In genomic region chr12:72854377-72855032, GRCm38 (mm10) we compare ENCODE assay signal across 8 mouse cellular contexts.
DNase-seq lines count a peak whose midpoint lies in the region; ATAC-seq lines count a peak whose summit lies in the region.

No protein-coding gene starts in this region.

- no peak overlapping the region for H3K27ac ChIP-seq in kidney, embryonic 14.5 days (ENCODE audit: low read depth, low read length)
- H3K27ac ChIP-seq in intestine, embryonic 16.5 days (ENCODE audit: low read length), result no peak overlapping the region
- no peak overlapping the region for H3K27ac ChIP-seq in neural tube, embryonic 11.5 days (ENCODE audit: low read depth, low read length)

- H3K9me3 ChIP-seq in kidney, embryonic 14.5 days (ENCODE audit: control insufficient read depth, low read length), result no peaks in the 10 kb centered on the region
- H3K9me3 ChIP-seq in intestine, embryonic 16.5 days (ENCODE audit: control insufficient read depth, low read length), result no peaks in the 10 kb centered on the region
- H3K9me3 ChIP-seq in neural tube, embryonic 11.5 days (ENCODE audit: control insufficient read depth, low read length), result no peaks in the 10 kb centered on the region

- peaks cover 38% of the 10 kb centered on the region for H3K27me3 ChIP-seq in kidney, embryonic 14.5 days (ENCODE audit: control insufficient read depth, insufficient read depth, low read length)
- peaks cover 18% of the 10 kb centered on the region for H3K27me3 ChIP-seq in intestine, embryonic 16.5 days (replicated peaks; ENCODE audit: control insufficient read depth, insufficient read depth, low read length)
- peaks cover 66% of the 10 kb centered on the region for H3K27me3 ChIP-seq in neural tube, embryonic 11.5 days (ENCODE audit: control insufficient read depth, insufficient read depth, low read length)

- H3K4me3 ChIP-seq in kidney, embryonic 14.5 days (ENCODE audit: low read length), result peak overlapping the region; percentile 14; the same call in 1 of the 2 replicates
- H3K4me3 ChIP-seq in intestine, embryonic 16.5 days (ENCODE audit: low read length), result peak overlapping the region; percentile 11
- no peak overlapping the region for H3K4me3 ChIP-seq in neural tube, embryonic 11.5 days (ENCODE audit: low read depth, low read length)

- no peaks in the 10 kb centered on the region for H3K4me1 ChIP-seq in kidney, embryonic 14.5 days (ENCODE audit: control insufficient read depth, insufficient read depth, low read length)
- H3K4me1 ChIP-seq in intestine, embryonic 16.5 days (ENCODE audit: control insufficient read depth, insufficient read depth, low read length), result no peaks in the 10 kb centered on the region
- H3K4me1 ChIP-seq in neural tube, embryonic 11.5 days (ENCODE audit: control insufficient read depth, insufficient read depth, low read length), result peaks cover 3% of the 10 kb centered on the region; the same call in 1 of the 2 replicates

- H3K36me3 ChIP-seq in kidney, embryonic 14.5 days (ENCODE audit: control insufficient read depth, insufficient read depth, low read length), result no peaks in the 10 kb centered on the region
- H3K36me3 ChIP-seq in intestine, embryonic 16.5 days (ENCODE audit: control insufficient read depth, insufficient read depth, low read length), result no peaks in the 10 kb centered on the region
- no peaks in the 10 kb centered on the region for H3K36me3 ChIP-seq in neural tube, embryonic 11.5 days (ENCODE audit: control insufficient read depth, insufficient read depth, low read length)

- 5% methylated on average over 19 of the region's 19 CpGs for WGBS in kidney, embryonic 14.5 days
- WGBS in intestine, embryonic 16.5 days, result 11% methylated on average over 19 of the region's 19 CpGs
- 6% methylated on average over 19 of the region's 19 CpGs for WGBS in neural tube, embryonic 11.5 days

- no peak for ATAC-seq in kidney, embryonic 14.5 days (ENCODE audit: low FRiP score, low TSS enrichment)
- ATAC-seq in intestine, embryonic 16.5 days, result no peak
- ATAC-seq in neural tube, embryonic 11.5 days (ENCODE audit: insufficient read depth, low FRiP score, low TSS enrichment), result no peak
- no peak for ATAC-seq in frontal cortex, adult (ENCODE audit: low TSS enrichment)

- DNase-seq in kidney, adult 8-10 months, result no peak
- peak; percentile 70 for DNase-seq in embryo, embryonic 9.5 days (ENCODE audit: extremely low spot score)
- DNase-seq in neural tube, embryonic 11.5 days (ENCODE audit: low spot score), result peak; percentile 63
- no peak for DNase-seq in urinary bladder, postnatal 10 days (ENCODE audit: low spot score)
- DNase-seq in cerebellum, adult 9-10 months, result no peak

- no peak overlapping the region for H3K9ac ChIP-seq in kidney, embryonic 14.5 days (ENCODE audit: low read depth, low read length)
- H3K9ac ChIP-seq in intestine, embryonic 16.5 days (ENCODE audit: low read depth, low read length), result no peak overlapping the region
- H3K9ac ChIP-seq in neural tube, embryonic 11.5 days (ENCODE audit: low read length), result no peak overlapping the region

- H3K4me2 ChIP-seq in kidney, embryonic 14.5 days (replicated peaks; ENCODE audit: low read depth, low read length), result peak overlapping the region; percentile 13; the same call in 1 of the 2 replicates
- H3K4me2 ChIP-seq in intestine, embryonic 16.5 days (ENCODE audit: low read depth, low read length), result peak overlapping the region; percentile 35; the same call in 1 of the 2 replicates
- peak overlapping the region; percentile 13 for H3K4me2 ChIP-seq in neural tube, embryonic 11.5 days (ENCODE audit: low read depth)

Comparison
In these comparisons a context has a peak if more than half of its experiments do, and no peak if none do; other contexts are left out.
1. DNase-seq: peak in embryo, embryonic 9.5 days (single experiment) and neural tube, embryonic 11.5 days (single experiment); none in kidney, adult 8-10 months (0 of 2), urinary bladder, postnatal 10 days (single experiment) and cerebellum, adult 9-10 months (single experiment).
2. Peak in every context shown above with its lines, with median percentiles within 50 percentile points of each other: H3K4me2 ChIP-seq.